8 mouse cellular contexts compared by ENCODE assay signal in the genomic region with DNA sequence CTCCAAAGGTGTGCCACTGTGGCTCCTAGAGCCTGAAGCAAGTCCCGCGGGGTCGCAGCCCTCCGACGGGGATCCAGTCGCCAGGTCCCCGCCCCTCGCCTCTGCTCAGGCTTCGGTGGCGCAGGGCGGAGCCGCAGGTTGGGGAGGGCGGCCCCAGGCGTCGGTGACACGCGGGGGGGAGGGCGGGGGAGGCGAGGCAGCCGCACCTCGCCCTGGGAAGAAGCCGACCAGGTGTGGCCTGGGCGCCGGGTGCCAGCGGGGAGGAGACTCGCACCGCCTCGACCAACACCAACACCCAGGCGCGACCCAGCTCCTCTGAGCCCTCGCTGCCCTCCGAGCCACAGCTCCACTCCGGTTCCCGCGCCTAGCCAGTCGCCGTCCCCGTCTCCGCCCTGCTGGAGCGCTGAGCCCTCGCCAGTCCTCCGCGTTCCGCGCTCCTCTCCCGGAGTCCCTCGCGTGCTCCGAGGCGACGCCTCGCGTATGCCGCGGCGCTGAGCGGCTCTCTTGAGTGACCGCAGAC. TPM values are rescaled to one million over a fixed set of nuclear protein-coding genes. Genes with fewer than 3 reads are reported as not detected.
A peak's percentile ranks its signal among the peaks of the same experiment; 100 is the strongest.
DNase-seq lines count a peak whose midpoint lies in the region; ATAC-seq and TF ChIP-seq lines count a peak whose summit lies in the region.

A gene (plus strand): TSS at position 226 of the 520 bp plus-strand sequence.

- H3K4me2 ChIP-seq in forebrain, postnatal 0 days (ENCODE audit: low read depth): peak within 1 kb of the TSS; percentile 68
- peak within 1 kb of the TSS; percentile 72 for H3K4me2 ChIP-seq in hindbrain, embryonic 14.5 days (replicated peaks)
- H3K4me2 ChIP-seq in midbrain, embryonic 15.5 days: peak within 1 kb of the TSS; percentile 63

- DNase-seq in cerebellum, adult 9-11 months: no peak
- peak; percentile 71 for DNase-seq in adrenal gland, postnatal 14 days
- peak; percentile 59 for DNase-seq in forebrain, postnatal 0 days
- peak; percentile 51 for DNase-seq in hindbrain, embryonic 14.5 days (ENCODE audit: low spot score)
- DNase-seq in liver: peak; percentile 58
- DNase-seq in testis, postnatal 10 days (ENCODE audit: low spot score): peak; percentile 65

- under 1% methylated on average over 55 of the region's 58 CpGs for WGBS in forebrain, postnatal 0 days
- WGBS in hindbrain, embryonic 14.5 days: under 1% methylated on average over 39 of the region's 58 CpGs
- under 1% methylated on average over 57 of the region's 58 CpGs for WGBS in midbrain, embryonic 15.5 days

- H3K27ac ChIP-seq in forebrain, postnatal 0 days (ENCODE audit: low read depth, low read length): no peak within 1 kb of the TSS
- H3K27ac ChIP-seq in hindbrain, embryonic 14.5 days: no peak within 1 kb of the TSS
- no peak within 1 kb of the TSS for H3K27ac ChIP-seq in midbrain, embryonic 15.5 days

- no peak; the same call in 1 of the 2 replicates for TF ChIP-seq CTCF in forebrain, postnatal 0 days (IDR thresholded peaks at IDR 0.05; ENCODE audit: low read depth)

- no peaks in the 10 kb centered on the region for H3K9me3 ChIP-seq in forebrain, postnatal 0 days (ENCODE audit: low read length)
- no peaks in the 10 kb centered on the region for H3K9me3 ChIP-seq in hindbrain, embryonic 14.5 days (ENCODE audit: control insufficient read depth, low read length)
- H3K9me3 ChIP-seq in midbrain, embryonic 15.5 days: no peaks in the 10 kb centered on the region

- peak; percentile 32; the same call in 1 of the 2 replicates for ATAC-seq in cerebellum, adult (ENCODE audit: insufficient number of reproducible peaks, low FRiP score, low TSS enrichment)
- peak; percentile 87 for ATAC-seq in forebrain, postnatal 0 days
- ATAC-seq in hindbrain, embryonic 14.5 days (ENCODE audit: low FRiP score): peak; percentile 69; the same call in 1 of the 2 replicates
- ATAC-seq in midbrain, embryonic 15.5 days (replicated peaks): peak; percentile 83

- H3K9ac ChIP-seq in forebrain, postnatal 0 days: peak within 1 kb of the TSS; percentile 18; the same call in 1 of the 2 replicates
- H3K9ac ChIP-seq in hindbrain, embryonic 14.5 days: no peak within 1 kb of the TSS
- H3K9ac ChIP-seq in midbrain, embryonic 15.5 days: peak within 1 kb of the TSS; percentile 17; the same call in 1 of the 2 replicates

- no peaks in the 10 kb centered on the region for H3K36me3 ChIP-seq in forebrain, postnatal 0 days (ENCODE audit: insufficient read depth)
- H3K36me3 ChIP-seq in hindbrain, embryonic 14.5 days (replicated peaks; ENCODE audit: control insufficient read depth, insufficient read depth): no peaks in the 10 kb centered on the region
- H3K36me3 ChIP-seq in midbrain, embryonic 15.5 days (replicated peaks): no peaks in the 10 kb centered on the region

- H3K4me3 ChIP-seq in forebrain, postnatal 0 days (ENCODE audit: low read depth, low read length): peak within 1 kb of the TSS; percentile 40
- H3K4me3 ChIP-seq in hindbrain, embryonic 14.5 days (replicated peaks; ENCODE audit: low read length): peak within 1 kb of the TSS; percentile 37
- H3K4me3 ChIP-seq in midbrain, embryonic 15.5 days: peak within 1 kb of the TSS; percentile 38

- peaks cover 47% of the 10 kb centered on the region for H3K27me3 ChIP-seq in forebrain, postnatal 0 days (ENCODE audit: insufficient read depth, low read length)
- H3K27me3 ChIP-seq in hindbrain, embryonic 14.5 days (ENCODE audit: control insufficient read depth, insufficient read depth, low read length): peaks cover 92% of the 10 kb centered on the region
- peaks cover 61% of the 10 kb centered on the region for H3K27me3 ChIP-seq in midbrain, embryonic 15.5 days (replicated peaks)

- 0 out of 2 replicates have a peak, but pooled peaks cover 4% of the 10 kb centered on the region for H3K4me1 ChIP-seq in forebrain, postnatal 0 days (ENCODE audit: insufficient read depth)
- peaks cover 18% of the 10 kb centered on the region; the same call in 1 of the 2 replicates for H3K4me1 ChIP-seq in hindbrain, embryonic 14.5 days (replicated peaks; ENCODE audit: control insufficient read depth, insufficient read depth, low read length)
- H3K4me1 ChIP-seq in midbrain, embryonic 15.5 days: peaks cover 21% of the 10 kb centered on the region

RNA-seq across cellular contexts. Expression of the gene that starts here (rescaled TPM):
- 0.94 and 3.7 TPM in 2 replicates for total RNA-seq in adrenal gland, postnatal 14 days (2021)
- total RNA-seq in forebrain, postnatal 0 days (2014; rRNA removed): 0.76 and 2.0 TPM in 2 replicates
- polyA plus RNA-seq in forebrain, postnatal 0 days (2015; fragmentation: Nextera tagmentation; extraction: Ambion mirVana): 0.16 and 0.47 TPM in 2 replicates
- 0.35 and 0.42 TPM in 2 replicates for polyA plus RNA-seq in hindbrain, embryonic 14.5 days (2014; fragmentation: Nextera tagmentation; extraction: Ambion mirVana)
- polyA plus RNA-seq in midbrain, embryonic 15.5 days (2015; fragmentation: Nextera tagmentation; extraction: Ambion mirVana): 0.09 and 0.15 TPM in 2 replicates

Comparison
In these comparisons a context has a peak if more than half of its experiments do, and no peak if none do; other contexts are left out.
1. Peak in DNase-seq, ATAC-seq, H3K4me3 ChIP-seq and H3K4me2 ChIP-seq in hindbrain, embryonic 14.5 days; RNA of the gene not detected or under 1 TPM.
2. Peak in ATAC-seq, H3K4me3 ChIP-seq, H3K9ac ChIP-seq and H3K4me2 ChIP-seq in midbrain, embryonic 15.5 days; RNA of the gene not detected or under 1 TPM.
3. ATAC-seq: peak in every context shown above with its lines; median percentile 87 in forebrain, postnatal 0 days; 83 in midbrain, embryonic 15.5 days; 69 in hindbrain, embryonic 14.5 days; 32 in cerebellum, adult.